1 mouse cellular context compared by ENCODE assay signal in genomic region chr3:95928658-95929503, GRCm38 (mm10).
A peak's percentile ranks its signal among the peaks of the same experiment; 100 is the strongest.
TF ChIP-seq lines count a peak whose summit lies in the region.

TSS of gene Anp32e (plus strand) at chr3:95929246.

TF ChIP-seq in MEL, 35 proteins besides CTCF, POLR2A, EP300 and RAD21 (continued from another document):
- TF ChIP-seq ELF1 (IDR thresholded peaks at IDR 0.05; ENCODE audit: low read depth, low read length) (no peak; the same call in 1 of the 2 replicates), GATA1 (IDR thresholded peaks at IDR 0.05; ENCODE audit: low read depth, low read length) (peak; percentile 40), USF1 (IDR thresholded peaks at IDR 0.05; ENCODE audit: low read depth, low read length) (0 out of 2 replicates have a peak, but pooled peaks have one; percentile 42), UBTF (IDR thresholded peaks at IDR 0.05; ENCODE audit: borderline replicate concordance, insufficient read depth, low read depth, low read length) (peak; percentile 80; the same call in 1 of the 2 replicates), TBP (IDR thresholded peaks at IDR 0.05; ENCODE audit: low read depth, low read length) (peak; percentile 99)
